Mouse (Mus musculus) small intestine, adult 2 months (tissue): ENCODE data around the gene Adamtsl3. TPM values are rescaled to one million over a fixed set of nuclear protein-coding genes. Genes with fewer than 3 reads are reported as not detected.

Experiments used
- H3K27ac ChIP-seq: fragments of 200-500 bp; 2 replicates; pipeline ENCODE4 v1.5.1; 2012; ENCODE audit warnings: low read depth, low read length, control low read depth, inconsistent platforms; ENCODE audit not compliant: insufficient read depth
- H3K27me3 ChIP-seq: fragments of 200-500 bp; 2 replicates; pipeline ENCODE4 v1.6.1; 2012; ENCODE audit warnings: mild to moderate bottlenecking, moderate library complexity, low read length, inconsistent platforms; ENCODE audit not compliant: control insufficient read depth, insufficient read depth
- H3K36me3 ChIP-seq: fragments of 200-500 bp; 2 replicates; pipeline ENCODE4 v1.6.1; 2012; ENCODE audit warnings: mild to moderate bottlenecking, low read length, control low read depth, inconsistent platforms; ENCODE audit not compliant: control insufficient read depth, insufficient read depth
- H3K4me1 ChIP-seq: fragments of 200-500 bp; 2 replicates; pipeline ENCODE4 v1.6.1; 2012; ENCODE audit warnings: low read length, inconsistent platforms, mixed read lengths; ENCODE audit not compliant: control insufficient read depth, insufficient read depth, insufficient read length
- H3K4me3 ChIP-seq: fragments of 200-500 bp; 2 replicates; pipeline ENCODE4 v1.5.1; 2012; ENCODE audit warnings: low read depth, mild to moderate bottlenecking, control low read depth, inconsistent platforms, low read length, moderate library complexity
- CTCF ChIP-seq: fragments of 200-500 bp; IDR thresholded peaks from 2 replicates; pipeline ENCODE4 v1.5.1; 2012; ENCODE audit warnings: low read depth, mild to moderate bottlenecking, control low read depth, inconsistent platforms, low read length, moderate library complexity, mixed read lengths; ENCODE audit not compliant: insufficient replicate concordance, insufficient read length; ENCODE audit errors: extremely low read depth
- POLR2A ChIP-seq: fragments of 200-500 bp; IDR thresholded peaks from 2 replicates; pipeline ENCODE4 v1.6.1; 2012; ENCODE audit warnings: low read depth, mild to moderate bottlenecking, control low read depth, inconsistent platforms, low read length, moderate library complexity
- WGBS: fragments of 180-500 bp; shearing (Covaris S2); methylation state at CpG from one replicate; pipeline ENCODE4 v1.1.7; 2018; 5-methylcytosine and 5-hydroxymethylcytosine counted together
- polyA plus RNA-seq: library from polyadenylated mRNA; depleted of rRNA; stranded (reverse); fragments of >200 nt; gene quantifications from 2 replicates; pipeline ENCODE4 v1.2.3, GENCODE M21; 2012

The Adamtsl3 gene
- polyA plus RNA-seq, 1 experiment, result 1.2 TPM

GRCm38 (mm10) chr7:82339214-82339613 is 3.7 kb downstream of the Adamtsl3 start:
- no peak overlapping the region for H3K4me3 ChIP-seq
- peaks cover 8% of the 10 kb centered on the region; the same call in 1 of the 2 replicates for H3K27me3 ChIP-seq
- H3K36me3 ChIP-seq, result no peaks in the 10 kb centered on the region
- WGBS, result 49% methylated on average over 3 of the region's 3 CpGs
- TF ChIP-seq POLR2A (no peak), CTCF (no peak)
- H3K4me1 ChIP-seq, result no peaks in the 10 kb centered on the region
- H3K27ac ChIP-seq, result no peak overlapping the region

- H3K4me1 ChIP-seq, result no peaks in the 10 kb centered on the region
- TF ChIP-seq CTCF, result no peak
- no peak for TF ChIP-seq POLR2A
- H3K36me3 ChIP-seq, result no peaks in the 10 kb centered on the region
- no peak overlapping the region for H3K4me3 ChIP-seq
- H3K27ac ChIP-seq, result no peak overlapping the region
- 28% methylated on average over 8 of the region's 8 CpGs for WGBS
- H3K27me3 ChIP-seq, result peaks cover 3% of the 10 kb centered on the region; the same call in 1 of the 2 replicates
Measured at GRCm38 (mm10) chr7:82341476-82341875, 6.0 kb downstream of the Adamtsl3 start.

- no peaks in the 10 kb centered on the region for H3K27me3 ChIP-seq
- TF ChIP-seq POLR2A (no peak), CTCF (no peak)
- 64% methylated on average over 2 of the region's 2 CpGs for WGBS
Measured at GRCm38 (mm10) chr7:82346706-82347105, 11.2 kb downstream of the Adamtsl3 start.

GRCm38 (mm10) chr7:82349796-82350195 is 14.3 kb downstream of the Adamtsl3 start:
- no peaks in the 10 kb centered on the region for H3K4me1 ChIP-seq
- no peak overlapping the region for H3K27ac ChIP-seq
- H3K36me3 ChIP-seq, result no peaks in the 10 kb centered on the region
- no peaks in the 10 kb centered on the region for H3K27me3 ChIP-seq
- TF ChIP-seq CTCF, result no peak
- 0 out of 2 replicates have a peak, but pooled peaks have one; percentile 12 for TF ChIP-seq POLR2A
- no peak overlapping the region for H3K4me3 ChIP-seq
- WGBS, result 71% methylated on average over 7 of the region's 7 CpGs

More at GRCm38 (mm10) chr7:82346706-82347105, 11.2 kb downstream of the Adamtsl3 start:
- H3K4me3 ChIP-seq, result no peak overlapping the region
- no peak overlapping the region for H3K27ac ChIP-seq
- H3K4me1 ChIP-seq, result no peaks in the 10 kb centered on the region
- no peaks in the 10 kb centered on the region for H3K36me3 ChIP-seq

- Histone ChIP-seq H3K27me3 (no peaks in the 10 kb centered on the region), H3K4me3 (no peak overlapping the region), H3K27ac (no peak overlapping the region), H3K4me1 (no peaks in the 10 kb centered on the region), H3K36me3 (no peaks in the 10 kb centered on the region)
- TF ChIP-seq POLR2A (no peak), CTCF (no peak)
- WGBS, result 69% methylated on average over 3 of the region's 3 CpGs
Measured at GRCm38 (mm10) chr7:82350421-82350820, 14.9 kb downstream of the Adamtsl3 start.

GRCm38 (mm10) chr7:82359146-82359545 is 23.7 kb downstream of the Adamtsl3 start:
- H3K27ac ChIP-seq, result no peak overlapping the region
- 77% methylated on average over 5 of the region's 5 CpGs for WGBS
- TF ChIP-seq POLR2A (no peak), CTCF (no peak)

GRCm38 (mm10) chr7:82359674-82360073 is 24.2 kb downstream of the Adamtsl3 start:
- WGBS, result 65% methylated on average over 5 of the region's 5 CpGs
- no peak overlapping the region for H3K27ac ChIP-seq
- TF ChIP-seq CTCF (no peak), POLR2A (no peak)

More at GRCm38 (mm10) chr7:82359146-82359545, 23.7 kb downstream of the Adamtsl3 start:
- no peaks in the 10 kb centered on the region for H3K36me3 ChIP-seq
- no peaks in the 10 kb centered on the region for H3K4me1 ChIP-seq
- H3K27me3 ChIP-seq, result no peaks in the 10 kb centered on the region
- H3K4me3 ChIP-seq, result no peak overlapping the region

More at GRCm38 (mm10) chr7:82359674-82360073, 24.2 kb downstream of the Adamtsl3 start:
- H3K4me3 ChIP-seq, result no peak overlapping the region
- H3K36me3 ChIP-seq, result no peaks in the 10 kb centered on the region
- H3K27me3 ChIP-seq, result no peaks in the 10 kb centered on the region
- no peaks in the 10 kb centered on the region for H3K4me1 ChIP-seq
